Mouse (Mus musculus): ENCODE data around the gene N4bp3. TPM values are rescaled to one million over a fixed set of nuclear protein-coding genes. Genes with fewer than 3 reads are reported as not detected.

Gene N4bp3
- polyA plus RNA-seq, 1 experiment from 2014 or later, result 32.4 TPM

- Histone ChIP-seq H3K4me2 (replicated peaks) (peak overlapping the region; percentile 93), H3K4me1 (peaks cover 37% of the 10 kb centered on the region), H3K9ac (peak overlapping the region; percentile 100), H3K36me3 (peaks cover 35% of the 10 kb centered on the region), H3K27me3 (no peaks in the 10 kb centered on the region), H3K9me3 (no peaks in the 10 kb centered on the region), H3K27ac (peak overlapping the region; percentile 94), H3K4me3 (peak overlapping the region; percentile 95)
- ATAC-seq (ENCODE audit: low FRiP score, low read depth), result peak; percentile 37; the same call in 1 of the 2 replicates
- 7% methylated on average over 15 of the region's 15 CpGs for WGBS
Measured at GRCm38 (mm10) chr11:51607096-51607738, 43.4 kb downstream of the N4bp3 start.

- peak within 1 kb of the TSS; percentile 93 for H3K4me2 ChIP-seq (replicated peaks)
- ATAC-seq (ENCODE audit: low FRiP score, low read depth), result peak; percentile 93
- no peaks in the 10 kb centered on the region for H3K9me3 ChIP-seq
- peak within 1 kb of the TSS; percentile 95 for H3K4me3 ChIP-seq
- H3K27me3 ChIP-seq, result no peaks in the 10 kb centered on the region
- H3K36me3 ChIP-seq, result peaks cover 42% of the 10 kb centered on the region
- peak within 1 kb of the TSS; percentile 94 for H3K27ac ChIP-seq
- under 1% methylated on average over 91 of the region's 91 CpGs for WGBS
- peaks cover 44% of the 10 kb centered on the region for H3K4me1 ChIP-seq
- peak within 1 kb of the TSS; percentile 100 for H3K9ac ChIP-seq
Measured at GRCm38 (mm10) chr11:51606447-51607095, 44.1 kb downstream of the N4bp3 start, which contains the start of gene Hnrnpab. Gene Hnrnpab (minus strand): TSS chr11:51606847.

GRCm38 (mm10) chr11:51605602-51606446 lies 44.8 kb downstream of the N4bp3 start:
- H3K4me1 ChIP-seq, result peaks cover 51% of the 10 kb centered on the region
- H3K27me3 ChIP-seq, result no peaks in the 10 kb centered on the region
- peak overlapping the region; percentile 93 for H3K4me2 ChIP-seq (replicated peaks)
- H3K4me3 ChIP-seq, result peak overlapping the region; percentile 95
- under 1% methylated on average over 76 of the region's 81 CpGs for WGBS
- ATAC-seq (ENCODE audit: low FRiP score, low read depth), result peak; percentile 76
- H3K27ac ChIP-seq, result peak overlapping the region; percentile 94
- no peaks in the 10 kb centered on the region for H3K9me3 ChIP-seq
- peaks cover 49% of the 10 kb centered on the region for H3K36me3 ChIP-seq
- H3K9ac ChIP-seq, result peak overlapping the region; percentile 100

GRCm38 (mm10) chr11:51602253-51602652 lies 48.4 kb downstream of the N4bp3 start:
- Histone ChIP-seq H3K27ac (no peak overlapping the region), H3K27me3 (no peaks in the 10 kb centered on the region), H3K9ac (peak overlapping the region; percentile 35; the same call in 1 of the 2 replicates), H3K4me3 (no peak overlapping the region; the same call in 1 of the 2 replicates), H3K4me1 (peaks cover 46% of the 10 kb centered on the region), H3K4me2 (replicated peaks) (0 out of 2 replicates have a peak overlapping the region, but pooled peaks have one; percentile 16), H3K9me3 (no peaks in the 10 kb centered on the region), H3K36me3 (peaks cover 85% of the 10 kb centered on the region)
- no peak for ATAC-seq (ENCODE audit: low FRiP score, low read depth)
- 93% methylated on average over 3 of the region's 3 CpGs for WGBS

GRCm38 (mm10) chr11:51597553-51597952 lies 53.1 kb downstream of the N4bp3 start:
- no peak for ATAC-seq (ENCODE audit: low FRiP score, low read depth)
- H3K27me3 ChIP-seq, result no peaks in the 10 kb centered on the region
- H3K4me1 ChIP-seq, result peaks cover 17% of the 10 kb centered on the region
- WGBS, result 81% methylated on average over 2 of the region's 2 CpGs
- no peak overlapping the region for H3K9ac ChIP-seq
- H3K27ac ChIP-seq, result no peak overlapping the region
- no peak overlapping the region for H3K4me3 ChIP-seq
- H3K36me3 ChIP-seq, result peaks cover 99% of the 10 kb centered on the region
- no peaks in the 10 kb centered on the region for H3K9me3 ChIP-seq
- no peak overlapping the region for H3K4me2 ChIP-seq (replicated peaks)

- WGBS, result 94% methylated on average over 1 of the region's 1 CpGs
- Histone ChIP-seq H3K9ac (no peak overlapping the region), H3K36me3 (peaks cover 99% of the 10 kb centered on the region), H3K4me2 (replicated peaks) (no peak overlapping the region), H3K27ac (no peak overlapping the region), H3K27me3 (no peaks in the 10 kb centered on the region), H3K4me1 (no peaks in the 10 kb centered on the region), H3K4me3 (no peak overlapping the region), H3K9me3 (no peaks in the 10 kb centered on the region)
- no peak for ATAC-seq (ENCODE audit: low FRiP score, low read depth)
Measured at GRCm38 (mm10) chr11:51595459-51596083, 55.1 kb downstream of the N4bp3 start.

- H3K9me3 ChIP-seq, result no peaks in the 10 kb centered on the region
- H3K27me3 ChIP-seq, result no peaks in the 10 kb centered on the region
- H3K9ac ChIP-seq, result no peak overlapping the region
- ATAC-seq (ENCODE audit: low FRiP score, low read depth), result no peak
- H3K36me3 ChIP-seq, result peaks cover 99% of the 10 kb centered on the region
- no peak overlapping the region for H3K4me2 ChIP-seq (replicated peaks)
- no peaks in the 10 kb centered on the region for H3K4me1 ChIP-seq
- 81% methylated on average over 3 of the region's 3 CpGs for WGBS
- no peak overlapping the region for H3K4me3 ChIP-seq
- H3K27ac ChIP-seq, result no peak overlapping the region
Measured at GRCm38 (mm10) chr11:51594715-51595350, 55.8 kb downstream of the N4bp3 start.

- Histone ChIP-seq H3K4me1 (no peaks in the 10 kb centered on the region), H3K9ac (no peak overlapping the region), H3K4me2 (replicated peaks) (no peak overlapping the region), H3K9me3 (0 out of 2 replicates have a peak, but pooled peaks cover 3% of the 10 kb centered on the region), H3K36me3 (peaks cover 99% of the 10 kb centered on the region), H3K27ac (no peak overlapping the region), H3K4me3 (no peak overlapping the region), H3K27me3 (no peaks in the 10 kb centered on the region)
- 86% methylated on average over 6 of the region's 6 CpGs for WGBS
- no peak for ATAC-seq (ENCODE audit: low FRiP score, low read depth)
Measured at GRCm38 (mm10) chr11:51593849-51594248, 56.8 kb downstream of the N4bp3 start.

GRCm38 (mm10) chr11:51593368-51593767 lies 57.3 kb downstream of the N4bp3 start:
- Histone ChIP-seq H3K36me3 (peaks cover 99% of the 10 kb centered on the region), H3K4me1 (no peaks in the 10 kb centered on the region), H3K27me3 (no peaks in the 10 kb centered on the region), H3K4me2 (replicated peaks) (no peak overlapping the region), H3K9ac (no peak overlapping the region), H3K9me3 (0 out of 2 replicates have a peak, but pooled peaks cover 4% of the 10 kb centered on the region), H3K4me3 (no peak overlapping the region), H3K27ac (no peak overlapping the region)
- WGBS, result 89% methylated on average over 4 of the region's 4 CpGs
- no peak for ATAC-seq (ENCODE audit: low FRiP score, low read depth)

Measured in limb, embryonic 13.5 days (tissue).